ENCODE assay signal across 8 mouse cellular contexts in genomic region chr2:60552902-60553682, GRCm38 (mm10). TPM values are rescaled to one million over a fixed set of nuclear protein-coding genes. Genes with fewer than 3 reads are reported as not detected.
DNase-seq lines count a peak whose midpoint lies in the region; ATAC-seq lines count a peak whose summit lies in the region.

TSS of gene Pla2r1 (minus strand) at chr2:60553308.

- peak within 1 kb of the TSS; percentile 62 for H3K4me2 ChIP-seq in forebrain, embryonic 16.5 days (ENCODE audit: low read length)
- peak within 1 kb of the TSS; percentile 95 for H3K4me2 ChIP-seq in limb, embryonic 13.5 days (replicated peaks)
- H3K4me2 ChIP-seq in midbrain, embryonic 12.5 days (replicated peaks) = peak within 1 kb of the TSS; percentile 86

- H3K27ac ChIP-seq in forebrain, embryonic 16.5 days (ENCODE audit: low read length) = no peak within 1 kb of the TSS
- peak within 1 kb of the TSS; percentile 67 for H3K27ac ChIP-seq in hindbrain, embryonic 10.5 days
- H3K27ac ChIP-seq in limb, embryonic 13.5 days = no peak within 1 kb of the TSS
- no peak within 1 kb of the TSS for H3K27ac ChIP-seq in midbrain, embryonic 12.5 days (replicated peaks)

- peak; percentile 46 for DNase-seq in WW6 (ENCODE audit: low read depth, low spot score)
- peak; percentile 5 for DNase-seq in c-Kit-positive CD71-positive TER-119-negative erythroid progenitor cells, embryonic 14.5 days (ENCODE audit: low read depth)
- DNase-seq in hindbrain, embryonic 10.5 days (ENCODE audit: low spot score) = peak; percentile 67
- DNase-seq in thymus, adult 18-20 months = peak; percentile 4 to 5

- peak; percentile 43 for ATAC-seq in forebrain, embryonic 16.5 days
- ATAC-seq in limb, embryonic 13.5 days (ENCODE audit: low FRiP score, low read depth) = peak; percentile 66; the same call in 1 of the 2 replicates
- peak; percentile 67 for ATAC-seq in midbrain, embryonic 12.5 days (ENCODE audit: low FRiP score, low read depth)
- no peak for ATAC-seq in inflammation-experienced regulatory T-cells, adult 6 months

- H3K4me3 ChIP-seq in forebrain, embryonic 16.5 days (replicated peaks; ENCODE audit: low read length) = peak within 1 kb of the TSS; percentile 34
- peak within 1 kb of the TSS; percentile 58 for H3K4me3 ChIP-seq in hindbrain, embryonic 10.5 days
- H3K4me3 ChIP-seq in limb, embryonic 13.5 days = peak within 1 kb of the TSS; percentile 49
- peak within 1 kb of the TSS; percentile 44 for H3K4me3 ChIP-seq in midbrain, embryonic 12.5 days

- H3K4me1 ChIP-seq in forebrain, embryonic 16.5 days (replicated peaks; ENCODE audit: control insufficient read depth, insufficient read depth, low read length) = peaks cover 13% of the 10 kb centered on the region
- peaks cover 15% of the 10 kb centered on the region for H3K4me1 ChIP-seq in hindbrain, embryonic 10.5 days (replicated peaks)
- H3K4me1 ChIP-seq in limb, embryonic 13.5 days = peaks cover 14% of the 10 kb centered on the region
- peaks cover 13% of the 10 kb centered on the region for H3K4me1 ChIP-seq in midbrain, embryonic 12.5 days

- no peaks in the 10 kb centered on the region for H3K9me3 ChIP-seq in forebrain, embryonic 16.5 days (ENCODE audit: control insufficient read depth, low read length)
- H3K9me3 ChIP-seq in hindbrain, embryonic 10.5 days = no peaks in the 10 kb centered on the region
- H3K9me3 ChIP-seq in limb, embryonic 13.5 days = no peaks in the 10 kb centered on the region
- H3K9me3 ChIP-seq in midbrain, embryonic 12.5 days = no peaks in the 10 kb centered on the region

- H3K36me3 ChIP-seq in forebrain, embryonic 16.5 days (ENCODE audit: control insufficient read depth, insufficient read depth) = no peaks in the 10 kb centered on the region
- no peaks in the 10 kb centered on the region for H3K36me3 ChIP-seq in hindbrain, embryonic 10.5 days
- H3K36me3 ChIP-seq in limb, embryonic 13.5 days = no peaks in the 10 kb centered on the region
- H3K36me3 ChIP-seq in midbrain, embryonic 12.5 days = no peaks in the 10 kb centered on the region

- H3K27me3 ChIP-seq in forebrain, embryonic 16.5 days (replicated peaks; ENCODE audit: control insufficient read depth, insufficient read depth, low read length) = peaks cover 11% of the 10 kb centered on the region
- peaks cover 23% of the 10 kb centered on the region for H3K27me3 ChIP-seq in hindbrain, embryonic 10.5 days (ENCODE audit: insufficient read depth, poor library complexity, severe bottlenecking)
- peaks cover 17% of the 10 kb centered on the region; the same call in 1 of the 2 replicates for H3K27me3 ChIP-seq in limb, embryonic 13.5 days
- H3K27me3 ChIP-seq in midbrain, embryonic 12.5 days = peaks cover 32% of the 10 kb centered on the region

- H3K9ac ChIP-seq in forebrain, embryonic 16.5 days (replicated peaks; ENCODE audit: low read depth, low read length) = peak within 1 kb of the TSS; percentile 25; the same call in 1 of the 2 replicates
- H3K9ac ChIP-seq in limb, embryonic 13.5 days = peak within 1 kb of the TSS; percentile 66
- peak within 1 kb of the TSS; percentile 37; the same call in 1 of the 2 replicates for H3K9ac ChIP-seq in midbrain, embryonic 12.5 days (replicated peaks)

- 3% methylated on average over 33 of the region's 33 CpGs for WGBS in forebrain, embryonic 16.5 days
- WGBS in hindbrain, embryonic 10.5 days = 2% methylated on average over 33 of the region's 33 CpGs
- 4% methylated on average over 33 of the region's 33 CpGs for WGBS in limb, embryonic 13.5 days
- under 1% methylated on average over 33 of the region's 33 CpGs for WGBS in midbrain, embryonic 12.5 days

RNA-seq across cellular contexts. Expression of gene Pla2r1, which starts in this region (rescaled TPM):
- 0.25 TPM in 2 replicates for polyA plus RNA-seq in forebrain, embryonic 16.5 days (2015; fragmentation: Nextera tagmentation; extraction: Ambion mirVana)
- 0.95 and 1.5 TPM in 2 replicates for polyA plus RNA-seq in hindbrain, embryonic 10.5 days (2016; fragmentation: Nextera tagmentation; extraction: Ambion mirVana)
- polyA plus RNA-seq in limb, embryonic 13.5 days (2015; fragmentation: Nextera tagmentation; extraction: Ambion mirVana) = 0.91 and 1.3 TPM in 2 replicates
- polyA plus RNA-seq in midbrain, embryonic 12.5 days (2016; fragmentation: Nextera tagmentation; extraction: Ambion mirVana) = 0.65 and 1.2 TPM in 2 replicates
- not detected for polyA plus RNA-seq in inflammation-experienced regulatory T-cells, adult 6 months (2017; shearing (Covaris generic))

Comparison
In these comparisons a context has a peak if more than half of its experiments do, and no peak if none do; other contexts are left out.
1. Peak in ATAC-seq, H3K4me3 ChIP-seq, H3K9ac ChIP-seq and H3K4me2 ChIP-seq in forebrain, embryonic 16.5 days; RNA of the gene not detected or under 1 TPM.
2. DNase-seq: peak in every context shown above with its lines; median percentile 67 in hindbrain, embryonic 10.5 days; 46 in WW6; 5 in c-Kit-positive CD71-positive TER-119-negative erythroid progenitor cells, embryonic 14.5 days; 4 in thymus, adult 18-20 months.